Mouse (Mus musculus) fat pad, adult 2 months (tissue): Measurements from ENCODE around the gene Casr.

Experiments
- DNase-seq: peaks from one replicate; pipeline ENCODE4 v3.0.0-alpha.2; 2011; ENCODE audit warnings: low read depth, low spot score; ENCODE audit errors: extremely low read depth

The Casr gene

GRCm38 (mm10) chr16:36455342-36455802 is 106.6 kb downstream of the Casr start, which contains the start of gene Stfa3:
Gene Stfa3 (minus strand): TSS chr16:36455392.
- DNase-seq = no peak
